Mouse (Mus musculus) brain, adult 2 months (tissue): Measurements from ENCODE around the gene Phf14.
A peak's percentile ranks its signal among the peaks of the same experiment; 100 is the strongest.
"Not testable (repeated sequence)": the region's sequence is repeated elsewhere in the genome, so short reads cannot be mapped to it uniquely, and the experiment has no call there.

ENCODE experiments used
- DNase-seq: peaks from one replicate; pipeline ENCODE4 v3.0.0; 2011; ENCODE audit warnings: low read depth, low spot score

Gene Phf14

DNA sequence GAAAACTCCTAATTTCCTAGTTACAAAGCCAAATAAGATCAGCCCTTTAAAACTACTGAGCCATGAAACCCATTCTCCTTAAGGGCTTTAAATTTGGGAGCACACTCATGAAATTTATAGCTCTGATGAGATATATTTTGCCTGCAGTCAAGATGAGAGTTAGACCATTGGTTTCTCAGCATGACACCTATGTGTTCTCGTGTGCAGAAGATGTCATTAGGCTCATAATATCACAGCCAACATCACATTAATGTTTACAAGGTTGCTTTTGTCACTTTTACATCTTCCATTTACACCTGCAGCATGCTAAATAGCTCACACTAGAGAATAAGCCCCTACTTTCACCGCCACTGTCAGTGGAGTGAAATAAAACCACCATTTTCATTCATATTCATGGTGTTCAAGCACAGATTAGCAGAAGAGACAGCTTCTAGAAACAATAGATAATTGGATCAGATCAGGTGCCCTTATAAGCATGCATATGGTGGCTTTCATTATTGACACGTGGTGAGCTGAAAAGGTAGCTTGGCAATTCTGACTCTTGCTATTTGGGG is 181.9 kb downstream of the Phf14 start:
- DNase-seq = no peak

- DNase-seq = no peak
Observed at GRCm38 (mm10) chr6:12095716-12096115, 188.1 kb downstream of the Phf14 start.

GRCm38 (mm10) chr6:12097125-12097524 is 189.5 kb downstream of the Phf14 start:
- DNase-seq = no peak

DNA sequence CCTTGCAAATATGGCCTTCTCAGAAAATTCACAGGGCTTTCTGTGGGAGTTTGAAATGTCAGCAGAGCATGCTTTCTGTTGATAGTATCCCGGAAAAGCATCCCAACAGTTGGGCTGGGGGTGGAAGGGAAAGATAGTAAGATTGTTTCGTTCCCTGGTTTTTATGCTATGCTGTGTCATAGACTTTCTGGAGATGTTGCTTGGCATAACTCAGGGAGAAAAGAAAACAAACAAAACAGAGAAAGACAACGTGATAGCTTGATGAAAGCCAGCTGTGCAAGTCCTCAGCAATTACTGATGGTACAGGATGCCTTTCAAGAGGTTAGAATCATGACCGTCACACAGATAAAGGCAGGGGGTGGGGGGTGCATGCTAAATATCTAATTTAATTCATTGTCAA is 197.5 kb downstream of the Phf14 start:
- DNase-seq = peak; percentile 74

- no peak for DNase-seq
Observed at GRCm38 (mm10) chr6:12107326-12107725, 199.7 kb downstream of the Phf14 start.

DNA sequence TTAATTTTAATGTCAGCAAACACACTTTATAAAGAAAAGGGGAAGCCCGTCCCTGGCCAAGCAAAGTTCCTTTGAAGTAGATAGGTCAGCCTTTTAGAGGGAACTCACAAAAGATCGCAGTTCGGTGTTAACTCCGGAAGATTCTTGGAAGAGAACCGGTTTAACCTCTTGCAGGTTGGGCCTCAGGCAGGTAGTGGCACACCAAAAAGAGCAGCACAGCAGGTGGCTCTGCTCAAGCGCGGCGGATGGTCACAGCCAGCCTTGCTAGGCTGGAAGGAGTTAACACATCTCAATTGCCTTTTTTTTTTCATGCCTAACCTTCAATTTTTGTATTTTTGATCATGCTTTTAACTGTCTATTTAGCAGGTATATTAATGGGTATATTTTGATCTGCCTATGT is 200.2 kb downstream of the Phf14 start:
- no peak for DNase-seq

GRCm38 (mm10) chr6:12116926-12117818 is 209.6 kb downstream of the Phf14 start:
- no peak for DNase-seq

GRCm38 (mm10) chr6:12117819-12118570 is 210.4 kb downstream of the Phf14 start:
- no peak for DNase-seq

DNA sequence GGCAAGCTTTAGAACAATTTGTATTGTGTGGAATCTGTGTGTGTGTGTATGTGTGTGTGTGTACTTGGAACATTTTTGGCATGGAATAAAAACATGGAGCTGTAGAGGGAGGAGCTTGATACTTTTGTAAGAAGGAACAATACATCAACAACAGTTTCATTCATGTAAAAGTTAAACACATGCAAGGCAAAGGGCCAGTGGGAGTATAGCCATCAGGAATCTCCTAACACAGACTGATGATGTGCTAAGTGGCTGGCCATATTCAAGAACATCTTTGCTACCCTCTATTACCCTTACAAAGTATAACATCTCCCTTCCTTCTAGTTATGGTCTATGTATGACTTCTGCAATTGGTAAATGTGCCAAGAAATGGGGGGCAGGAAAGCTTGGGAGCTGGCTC is 215.2 kb downstream of the Phf14 start:
- DNase-seq = no peak

DNA sequence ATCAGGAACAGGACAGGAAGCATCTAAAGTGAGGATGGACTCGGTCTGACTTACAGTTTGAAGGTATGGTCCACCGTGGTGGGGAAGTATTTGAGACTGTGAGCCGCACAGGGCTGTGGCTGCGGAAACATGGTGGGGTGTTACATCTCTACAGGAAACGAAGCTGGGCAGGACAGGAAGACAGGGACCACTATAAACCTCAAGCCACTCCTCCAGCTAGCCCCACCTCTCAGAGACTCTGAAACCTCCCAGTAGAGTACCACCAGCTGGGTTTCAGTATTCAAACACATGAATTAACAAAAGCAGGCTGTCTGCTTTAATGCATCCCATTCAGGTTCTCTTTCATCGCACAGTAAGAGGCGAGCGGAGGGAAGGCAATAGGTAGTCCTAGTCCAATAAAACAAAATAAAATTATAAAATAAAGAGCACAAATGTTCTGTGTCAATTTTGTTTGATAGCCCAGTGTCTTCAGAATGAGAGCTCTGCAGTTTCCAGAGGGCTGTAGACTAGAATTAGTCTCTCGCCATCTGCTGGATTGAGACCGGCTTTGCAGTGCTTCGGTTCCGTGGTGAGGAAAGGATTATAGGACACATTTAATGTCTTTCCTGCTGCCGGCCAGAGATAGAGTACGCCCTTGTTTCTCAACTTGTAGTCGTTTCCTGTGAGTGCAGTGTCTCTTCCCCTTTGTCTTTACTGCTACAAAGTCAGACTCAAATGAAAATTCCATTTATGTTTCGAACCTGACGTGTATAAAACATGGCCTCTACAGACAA is 217.6 kb downstream of the Phf14 start:
- peak; percentile 85 for DNase-seq

- not testable (repeated sequence) for DNase-seq
Observed at GRCm38 (mm10) chr6:12126601-12127000, 219.0 kb downstream of the Phf14 start.

DNA sequence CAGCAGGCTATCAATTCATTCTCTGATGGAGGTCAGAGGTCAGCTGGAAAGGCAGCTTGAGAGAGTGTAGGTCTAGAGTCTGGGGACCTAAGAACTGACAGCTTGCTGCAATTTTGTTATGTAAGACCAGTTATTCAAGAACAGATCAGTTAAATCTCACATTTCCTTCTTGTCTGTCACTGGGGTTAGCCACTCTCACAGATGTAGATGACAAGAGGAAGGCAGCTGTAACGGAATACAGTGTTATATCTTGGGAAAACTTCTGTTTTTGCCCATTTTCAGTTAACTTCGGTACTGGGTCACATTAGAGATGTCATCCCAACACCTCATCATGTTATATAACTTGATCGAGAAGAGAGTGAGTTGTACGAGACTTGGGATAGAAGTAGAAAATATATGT is 219.7 kb downstream of the Phf14 start:
- no peak for DNase-seq
